ENCODE assay signal across 7 mouse cellular contexts in genomic region chr19:38352495-38353130, GRCm38 (mm10). TPM values are rescaled to one million over a fixed set of nuclear protein-coding genes. Genes with fewer than 3 reads are reported as not detected.
A peak's percentile ranks its signal among the peaks of the same experiment; 100 is the strongest.
DNase-seq lines count a peak whose midpoint lies in the region; ATAC-seq lines count a peak whose summit lies in the region.

No protein-coding gene starts in this region.

- 46% methylated on average over 6 of the region's 6 CpGs for WGBS in forebrain, embryonic 14.5 days

- no peak overlapping the region for H3K9ac ChIP-seq in forebrain, embryonic 14.5 days (ENCODE audit: low read length)

- ATAC-seq in forebrain, embryonic 14.5 days: peak; percentile 65; the same call in 1 of the 2 replicates
- peak; percentile 52; the same call in 1 of the 2 replicates for ATAC-seq in megakaryocyte, adult 5-6 weeks (ENCODE audit: poor library complexity, severe bottlenecking)

- no peaks in the 10 kb centered on the region for H3K36me3 ChIP-seq in forebrain, embryonic 14.5 days (ENCODE audit: control insufficient read depth, insufficient read depth, low read length)

- no peak overlapping the region for H3K4me2 ChIP-seq in forebrain, embryonic 14.5 days (ENCODE audit: low read length)

- no peaks in the 10 kb centered on the region for H3K9me3 ChIP-seq in forebrain, embryonic 14.5 days (replicated peaks; ENCODE audit: control insufficient read depth, low read length)

- H3K4me1 ChIP-seq in forebrain, embryonic 14.5 days (ENCODE audit: control insufficient read depth, insufficient read depth, low read length): peaks cover 4% of the 10 kb centered on the region

- no peak overlapping the region for H3K4me3 ChIP-seq in forebrain, embryonic 14.5 days (ENCODE audit: low read depth, low read length)

- peak; percentile 69 for DNase-seq in thymus, postnatal 0 days (ENCODE audit: low spot score)
- DNase-seq in thymus, postnatal 36 days: no peak
- DNase-seq in brain, adult 2 months (ENCODE audit: low read depth, low spot score): peak; percentile 85
- DNase-seq in forebrain, embryonic 14.5 days (ENCODE audit: low spot score): peak; percentile 86
- peak; percentile 40 for DNase-seq in kidney, postnatal 10 days
- peak; percentile 5 for DNase-seq in thymus, postnatal 25 days

- H3K27me3 ChIP-seq in forebrain, embryonic 14.5 days (replicated peaks; ENCODE audit: control insufficient read depth, insufficient read depth, low read length): no peaks in the 10 kb centered on the region

- H3K27ac ChIP-seq in forebrain, embryonic 14.5 days (ENCODE audit: low read depth, low read length): no peak overlapping the region

RNA-seq across cellular contexts. Expression of gene Slc35g1, which starts 43.2 kb away (rescaled TPM):
- polyA plus RNA-seq in thymus, postnatal 0 days (2015; fragmentation: Nextera tagmentation; extraction: Ambion mirVana): 3.1 and 3.7 TPM in 2 replicates
- 1.1 and 1.4 TPM in 2 replicates for polyA plus RNA-seq in forebrain, embryonic 14.5 days (2014; fragmentation: Nextera tagmentation; extraction: Ambion mirVana)
- total RNA-seq in megakaryocyte, adult 5-6 weeks (2015): 5.1 and 5.6 TPM in 2 replicates
- 3.6 and 5.1 TPM in 2 replicates for total RNA-seq in megakaryocyte, adult 5-6 weeks (2017)

Comparison
In these comparisons a context has a peak if more than half of its experiments do, and no peak if none do; other contexts are left out.
1. DNase-seq: peak in thymus, postnatal 0 days (single experiment), brain, adult 2 months (single experiment), forebrain, embryonic 14.5 days (single experiment), kidney, postnatal 10 days (single experiment) and thymus, postnatal 25 days (single experiment); none in thymus, postnatal 36 days (0 of 2).